Mouse (Mus musculus): ENCODE measurements around the gene Lrfn2. TPM values are rescaled to one million over a fixed set of nuclear protein-coding genes. Genes with fewer than 3 reads are reported as not detected.

Lrfn2 gene
- not detected for polyA plus RNA-seq (2014; fragmentation: Illumina TruSeq; extraction: RNeasy Lipid Tissue Mini Kit (QIAGEN cat#74804); ENCODE audit: low read depth, low replicate concordance)

DNA sequence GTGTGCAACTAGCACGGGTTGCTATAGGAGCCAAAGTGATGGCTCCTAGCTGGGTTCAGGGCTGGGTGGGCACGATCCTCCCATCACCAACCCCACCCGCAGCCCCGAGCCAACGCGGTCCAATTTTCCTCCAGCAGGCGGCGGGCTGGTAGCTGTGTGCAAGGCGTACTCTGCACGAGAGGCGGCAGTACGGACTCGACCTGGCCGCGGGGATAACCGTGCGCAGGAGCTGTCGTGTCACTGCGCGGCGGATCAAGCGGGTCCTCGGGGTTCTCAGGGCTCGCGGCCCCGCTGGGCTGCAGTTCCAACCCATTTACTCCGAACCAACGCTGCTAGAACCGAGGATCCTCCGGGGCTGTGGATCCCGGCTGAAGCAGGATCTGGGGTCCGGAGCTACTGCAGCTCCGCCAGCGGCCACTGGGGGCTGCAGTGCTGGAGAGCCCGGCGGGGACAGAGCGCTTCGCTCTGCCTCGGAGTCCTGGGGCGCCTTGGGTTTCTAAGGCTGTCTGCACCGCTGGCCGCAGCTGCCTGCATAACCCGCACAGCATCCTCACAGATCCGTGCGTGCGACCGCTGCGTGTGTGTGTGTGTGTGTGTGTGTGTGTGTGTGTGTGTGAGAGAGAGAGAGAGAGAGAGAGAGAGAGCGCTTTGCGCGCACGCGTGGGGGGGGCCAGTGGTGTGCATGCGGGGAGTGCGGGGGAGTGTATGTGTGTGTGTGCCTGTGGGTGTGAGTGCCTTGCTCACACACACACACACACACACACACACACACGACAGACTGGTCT lies at the start of gene Lrfn2:
TSS of gene Lrfn2 (plus strand) at position 759 of the 785 bp plus-strand sequence.

Data from liver, adult 10 weeks (tissue).